Mouse (Mus musculus) heart, postnatal 25 days (tissue): ENCODE measurements at regions not wholly inside any gene's neighbourhood (a gene's known extent, or its start where the extent isn't known, plus 50 kb on each side); places are given as distances from the start of the nearest gene placed in this dataset.

Experiments
- DNase-seq: peaks from one replicate; pipeline ENCODE4 v3.0.0; 2022; ENCODE audit warnings: low spot score
- intact Hi-C: fragments of 180-260 bp; cut with DNase I; formaldehyde crosslinking; loops from one replicate; pipeline ENCODE4 v1.15.1; 2025

GRCm38 (mm10) chr19:33022839-33023428, 265.6 kb downstream of the Pten start:
- intact Hi-C loops = no loop called here
- DNase-seq = no peak

GRCm38 (mm10) chr19:33029688-33030444, 272.6 kb downstream of the Pten start:
- DNase-seq = no peak

GRCm38 (mm10) chr19:33040512-33040911, 283.2 kb downstream of the Pten start:
- intact Hi-C loops = no loop called here
- DNase-seq = no peak

More at GRCm38 (mm10) chr19:33029688-33030444, 272.6 kb downstream of the Pten start:
- intact Hi-C loops = no loop called here

GRCm38 (mm10) chr19:33040991-33041390, 283.7 kb downstream of the Pten start:
- DNase-seq = no peak
- intact Hi-C loops = no loop called here

- DNase-seq = no peak
- intact Hi-C loops = no loop called here
Observed at GRCm38 (mm10) chr19:33042760-33043159, 285.5 kb downstream of the Pten start.

GRCm38 (mm10) chr19:33043696-33044095, 286.4 kb downstream of the Pten start:
- no peak for DNase-seq
- intact Hi-C loops = no loop called here

- DNase-seq = no peak
- intact Hi-C loops = no loop called here
Observed at GRCm38 (mm10) chr19:33048754-33049442, 291.6 kb downstream of the Pten start.

GRCm38 (mm10) chr19:33053199-33053867, 296.0 kb downstream of the Pten start:
- DNase-seq = no peak
- intact Hi-C loops = no loop called here

GRCm38 (mm10) chr19:33056372-33056791, 299.1 kb downstream of the Pten start:
- intact Hi-C loops = no loop called here
- no peak for DNase-seq

GRCm38 (mm10) chr19:33061006-33061405, 303.7 kb downstream of the Pten start:
- intact Hi-C loops = no loop called here
- DNase-seq = no peak

- DNase-seq = no peak
- intact Hi-C loops = no loop called here
Observed at GRCm38 (mm10) chr19:33062165-33063058, 305.1 kb downstream of the Pten start.

- DNase-seq = no peak
- intact Hi-C loops = no loop called here
Observed at GRCm38 (mm10) chr19:33065274-33066200, 308.2 kb downstream of the Pten start.

GRCm38 (mm10) chr19:33068351-33068955, 311.2 kb downstream of the Pten start:
- DNase-seq = no peak
- intact Hi-C loops = no loop called here

GRCm38 (mm10) chr19:33069761-33070160, 312.5 kb downstream of the Pten start:
- intact Hi-C loops = loop anchor here (10.0 kb wide), 1 partner anchor 315 kb away; the partner anchor contains the start of gene Pten
- no peak for DNase-seq

- DNase-seq = no peak
- intact Hi-C loops = loop anchor here (10.0 kb wide), 1 partner anchor 317 kb away; the partner anchor contains the start of gene Pten
Observed at GRCm38 (mm10) chr19:33072299-33072698, 315.0 kb downstream of the Pten start.

GRCm38 (mm10) chr19:33074907-33075306, 317.2 kb downstream of the Rnls start:
- DNase-seq = no peak

GRCm38 (mm10) chr19:33078681-33079360, 313.3 kb downstream of the Rnls start:
- no peak for DNase-seq
- intact Hi-C loops = loop anchor here (5.0 to 10.0 kb wide), 2 partner anchors 33 to 324 kb away; partner anchors contain the start of gene Pten

More at GRCm38 (mm10) chr19:33074907-33075306, 317.2 kb downstream of the Rnls start:
- intact Hi-C loops = loop anchor here (5.0 to 10.0 kb wide), 2 partner anchors 37 to 320 kb away; partner anchors contain the start of gene Pten
